Mouse (Mus musculus) heart, embryonic 10.5 days (tissue): ENCODE results near the gene Sdha. TPM values are rescaled to one million over a fixed set of nuclear protein-coding genes. Genes with fewer than 3 reads are reported as not detected.

ENCODE experiments used
- DNase-seq: peaks from one replicate; pipeline ENCODE4 v3.0.0-alpha.2; 2017; ENCODE audit warnings: low spot score
- H3K27ac ChIP-seq: fragments of 300-500 bp; sonication (generic); 2 replicates; pipeline ENCODE4 v1.5.1; 2016; ENCODE audit warnings: mild to moderate bottlenecking
- H3K27me3 ChIP-seq: fragments of 300-500 bp; sonication (generic); 2 replicates; pipeline ENCODE4 v1.6.1; 2016; ENCODE audit warnings: mild to moderate bottlenecking; ENCODE audit not compliant: poor library complexity, insufficient read depth, severe bottlenecking
- H3K36me3 ChIP-seq: fragments of 300-500 bp; sonication (generic); 2 replicates; pipeline ENCODE4 v1.6.1; 2016; ENCODE audit warnings: mild to moderate bottlenecking, moderate library complexity
- H3K4me1 ChIP-seq: fragments of 300-500 bp; sonication (generic); 2 replicates; pipeline ENCODE4 v1.6.1; 2016; ENCODE audit warnings: mild to moderate bottlenecking
- H3K4me3 ChIP-seq: fragments of 300-500 bp; sonication (generic); 2 replicates; pipeline ENCODE4 v1.5.1; 2016; ENCODE audit warnings: mild to moderate bottlenecking, moderate library complexity
- H3K9me3 ChIP-seq: fragments of 300-500 bp; sonication (generic); 2 replicates; pipeline ENCODE4 v1.6.1; 2016; ENCODE audit warnings: mild to moderate bottlenecking, moderate library complexity
- WGBS: fragments of 180-500 bp; shearing (Covaris S2); methylation state at CpG from one replicate; pipeline ENCODE4 v1.1.7; 2016; 5-methylcytosine and 5-hydroxymethylcytosine counted together
- polyA plus RNA-seq: library from polyadenylated mRNA; unstranded; fragments of >200 nt; fragmentation: Nextera tagmentation; extraction: Ambion mirVana; gene quantifications from 2 replicates; pipeline ENCODE4 v1.2.1, GENCODE M21; 2016

Sdha gene
- polyA plus RNA-seq = 345 and 502 TPM in 2 replicates

- H3K27ac ChIP-seq = peak within 1 kb of the TSS; percentile 99
- H3K9me3 ChIP-seq = no peaks in the 10 kb centered on the region
- H3K4me3 ChIP-seq = peak within 1 kb of the TSS; percentile 77
- H3K36me3 ChIP-seq = peaks cover 20% of the 10 kb centered on the region
- no peaks in the 10 kb centered on the region for H3K27me3 ChIP-seq
- 2% methylated on average over 57 of the region's 57 CpGs for WGBS
- H3K4me1 ChIP-seq = peaks cover 15% of the 10 kb centered on the region
- DNase-seq = peak; percentile 98
Measured at GRCm38 (mm10) chr13:74349566-74350434, at the start of gene Sdha, which contains the start of gene Ccdc127. Sdha (minus strand) TSS chr13:74350280. Ccdc127 (plus strand) TSS chr13:74350309.

GRCm38 (mm10) chr13:74399298-74399839 is 49.3 kb upstream of the Sdha start, which contains the start of gene Ftl1-ps1:
Ftl1-ps1 (plus strand) TSS chr13:74399694.
- H3K4me3 ChIP-seq = peak within 1 kb of the TSS; percentile 38
- 0 out of 2 replicates have a peak, but pooled peaks cover 3% of the 10 kb centered on the region for H3K4me1 ChIP-seq
- peak within 1 kb of the TSS; percentile 10; the same call in 1 of the 2 replicates for H3K27ac ChIP-seq
- 10% methylated on average over 11 of the region's 11 CpGs for WGBS
- H3K27me3 ChIP-seq = peaks cover 2% of the 10 kb centered on the region; the same call in 1 of the 2 replicates
- no peak for DNase-seq
- no peaks in the 10 kb centered on the region for H3K36me3 ChIP-seq
- H3K9me3 ChIP-seq = no peaks in the 10 kb centered on the region

- 74% methylated on average over 2 of the region's 2 CpGs for WGBS
- H3K36me3 ChIP-seq = no peaks in the 10 kb centered on the region
- H3K27me3 ChIP-seq = no peaks in the 10 kb centered on the region
- H3K4me3 ChIP-seq = no peak overlapping the region
- no peaks in the 10 kb centered on the region for H3K9me3 ChIP-seq
- no peaks in the 10 kb centered on the region for H3K4me1 ChIP-seq
- no peak overlapping the region for H3K27ac ChIP-seq
- DNase-seq = no peak
Measured at GRCm38 (mm10) chr13:74391156-74391555, 41.1 kb upstream of the Sdha start.

GRCm38 (mm10) chr13:74390371-74390990 is 40.4 kb upstream of the Sdha start, which contains the start of gene Zfp72:
Zfp72 (minus strand) TSS chr13:74390836.
- 4% methylated on average over 14 of the region's 14 CpGs for WGBS
- H3K27me3 ChIP-seq = no peaks in the 10 kb centered on the region
- DNase-seq = no peak
- no peaks in the 10 kb centered on the region for H3K9me3 ChIP-seq
- H3K36me3 ChIP-seq = no peaks in the 10 kb centered on the region
- H3K4me1 ChIP-seq = no peaks in the 10 kb centered on the region
- H3K4me3 ChIP-seq = peak within 1 kb of the TSS; percentile 73
- peak within 1 kb of the TSS; percentile 83 for H3K27ac ChIP-seq

- H3K27ac ChIP-seq = no peak overlapping the region
- no peaks in the 10 kb centered on the region for H3K9me3 ChIP-seq
- no peaks in the 10 kb centered on the region for H3K36me3 ChIP-seq
- H3K4me1 ChIP-seq = no peaks in the 10 kb centered on the region
- H3K27me3 ChIP-seq = no peaks in the 10 kb centered on the region
- DNase-seq = no peak
- 60% methylated on average over 6 of the region's 6 CpGs for WGBS
- H3K4me3 ChIP-seq = peak overlapping the region; percentile 73
Measured at GRCm38 (mm10) chr13:74389730-74390129, 39.6 kb upstream of the Sdha start.

- H3K27me3 ChIP-seq = no peaks in the 10 kb centered on the region
- no peak for DNase-seq
- no peaks in the 10 kb centered on the region for H3K36me3 ChIP-seq
- H3K4me1 ChIP-seq = no peaks in the 10 kb centered on the region
- H3K27ac ChIP-seq = no peak overlapping the region
- H3K9me3 ChIP-seq = no peaks in the 10 kb centered on the region
- no peak overlapping the region for H3K4me3 ChIP-seq
- 76% methylated on average over 3 of the region's 3 CpGs for WGBS
Measured at GRCm38 (mm10) chr13:74382289-74382688, 32.2 kb upstream of the Sdha start.

- Histone ChIP-seq H3K27me3 (no peaks in the 10 kb centered on the region), H3K36me3 (no peaks in the 10 kb centered on the region), H3K27ac (no peak overlapping the region), H3K4me1 (no peaks in the 10 kb centered on the region), H3K4me3 (no peak overlapping the region), H3K9me3 (no peaks in the 10 kb centered on the region)
- DNase-seq = no peak
- 70% methylated on average over 10 of the region's 10 CpGs for WGBS
Measured at GRCm38 (mm10) chr13:74381533-74382276, 31.6 kb upstream of the Sdha start.

GRCm38 (mm10) chr13:74363859-74364235 is 13.8 kb upstream of the Sdha start, which contains the start of gene Lrrc14b:
Lrrc14b (minus strand) TSS chr13:74364005.
- Histone ChIP-seq H3K36me3 (peaks cover 27% of the 10 kb centered on the region), H3K27ac (peak within 1 kb of the TSS; percentile 90), H3K4me3 (peak within 1 kb of the TSS; percentile 45), H3K4me1 (peaks cover 18% of the 10 kb centered on the region), H3K27me3 (no peaks in the 10 kb centered on the region), H3K9me3 (0 out of 2 replicates have a peak, but pooled peaks cover 3% of the 10 kb centered on the region)
- 47% methylated on average over 8 of the region's 8 CpGs for WGBS
- DNase-seq = peak; percentile 83

GRCm38 (mm10) chr13:74363176-74363858 is 13.2 kb upstream of the Sdha start:
- Histone ChIP-seq H3K27ac (peak overlapping the region; percentile 90), H3K36me3 (peaks cover 32% of the 10 kb centered on the region), H3K27me3 (no peaks in the 10 kb centered on the region), H3K9me3 (0 out of 2 replicates have a peak, but pooled peaks cover 3% of the 10 kb centered on the region), H3K4me1 (peaks cover 18% of the 10 kb centered on the region), H3K4me3 (peak overlapping the region; percentile 45)
- peak; percentile 76 for DNase-seq
- WGBS = 75% methylated on average over 13 of the region's 13 CpGs

- Histone ChIP-seq H3K36me3 (peaks cover 43% of the 10 kb centered on the region), H3K4me3 (no peak overlapping the region)
- 81% methylated on average over 2 of the region's 2 CpGs for WGBS
Measured at GRCm38 (mm10) chr13:74362218-74362617, 12.1 kb upstream of the Sdha start.

GRCm38 (mm10) chr13:74356491-74356890 is 6.4 kb upstream of the Sdha start:
- Histone ChIP-seq H3K9me3 (no peaks in the 10 kb centered on the region), H3K27me3 (no peaks in the 10 kb centered on the region), H3K4me1 (no peaks in the 10 kb centered on the region), H3K36me3 (peaks cover 77% of the 10 kb centered on the region), H3K27ac (no peak overlapping the region), H3K4me3 (no peak overlapping the region)
- no peak for DNase-seq
- WGBS = 94% methylated on average over 13 of the region's 13 CpGs

More at GRCm38 (mm10) chr13:74362218-74362617, 12.1 kb upstream of the Sdha start:
- no peak for DNase-seq
- 0 out of 2 replicates have a peak, but pooled peaks cover 1% of the 10 kb centered on the region for H3K9me3 ChIP-seq
- H3K27ac ChIP-seq = no peak overlapping the region
- no peaks in the 10 kb centered on the region for H3K27me3 ChIP-seq
- peaks cover 18% of the 10 kb centered on the region for H3K4me1 ChIP-seq
